Mouse (Mus musculus): ENCODE measurements around the gene Nktr. TPM values are rescaled to one million over a fixed set of nuclear protein-coding genes. Genes with fewer than 3 reads are reported as not detected.
A peak's percentile ranks its signal among the peaks of the same experiment; 100 is the strongest.

Gene Nktr
- polyA plus RNA-seq, 1 experiment from 2014 or later, result 43.6 TPM

- Histone ChIP-seq H3K9ac (replicated peaks; ENCODE audit: low read depth) (no peak overlapping the region), H3K4me1 (ENCODE audit: insufficient read depth, low read depth, low read length) (no peaks in the 10 kb centered on the region), H3K4me2 (replicated peaks; ENCODE audit: low read depth, low read length) (no peak overlapping the region), H3K36me3 (ENCODE audit: insufficient read depth, low read length) (peaks cover 35% of the 10 kb centered on the region), H3K9me3 (ENCODE audit: low read length) (no peaks in the 10 kb centered on the region), H3K27ac (ENCODE audit: low read length) (no peak overlapping the region), H3K27me3 (replicated peaks; ENCODE audit: insufficient read depth, low read length) (no peaks in the 10 kb centered on the region), H3K4me3 (ENCODE audit: low read depth, low read length) (no peak overlapping the region)
- DNase-seq (ENCODE audit: low spot score), result no peak
- 87% methylated on average over 6 of the region's 6 CpGs for WGBS
- no peak for TF ChIP-seq CTCF (IDR thresholded peaks at IDR 0.05)
- no peak for TF ChIP-seq EP300 (IDR thresholded peaks at IDR 0.05)
- ATAC-seq, result no peak
Measured at GRCm38 (mm10) chr9:121740490-121740889, 21.5 kb downstream of the Nktr start.

GRCm38 (mm10) chr9:121741168-121741567 is 22.2 kb downstream of the Nktr start:
- Histone ChIP-seq H3K4me1 (ENCODE audit: insufficient read depth, low read depth, low read length) (no peaks in the 10 kb centered on the region), H3K27ac (ENCODE audit: low read length) (no peak overlapping the region), H3K9ac (replicated peaks; ENCODE audit: low read depth) (no peak overlapping the region), H3K36me3 (ENCODE audit: insufficient read depth, low read length) (peaks cover 41% of the 10 kb centered on the region), H3K4me2 (replicated peaks; ENCODE audit: low read depth, low read length) (no peak overlapping the region), H3K4me3 (ENCODE audit: low read depth, low read length) (no peak overlapping the region), H3K9me3 (ENCODE audit: low read length) (no peaks in the 10 kb centered on the region), H3K27me3 (replicated peaks; ENCODE audit: insufficient read depth, low read length) (no peaks in the 10 kb centered on the region)
- no peak for DNase-seq (ENCODE audit: low spot score)
- TF ChIP-seq EP300 (IDR thresholded peaks at IDR 0.05) (no peak), CTCF (IDR thresholded peaks at IDR 0.05) (no peak)
- 89% methylated on average over 3 of the region's 3 CpGs for WGBS
- no peak for ATAC-seq

GRCm38 (mm10) chr9:121744051-121744450 is 25.1 kb downstream of the Nktr start:
- H3K27me3 ChIP-seq (replicated peaks; ENCODE audit: insufficient read depth, low read length), result no peaks in the 10 kb centered on the region
- DNase-seq (ENCODE audit: low spot score), result no peak
- TF ChIP-seq CTCF (IDR thresholded peaks at IDR 0.05), result no peak
- no peak for TF ChIP-seq EP300 (IDR thresholded peaks at IDR 0.05)
- ATAC-seq, result no peak
- H3K27ac ChIP-seq (ENCODE audit: low read length), result no peak overlapping the region
- H3K9ac ChIP-seq (replicated peaks; ENCODE audit: low read depth), result no peak overlapping the region
- no peaks in the 10 kb centered on the region for H3K4me1 ChIP-seq (ENCODE audit: insufficient read depth, low read depth, low read length)
- WGBS, result 87% methylated on average over 8 of the region's 8 CpGs
- H3K36me3 ChIP-seq (ENCODE audit: insufficient read depth, low read length), result peaks cover 69% of the 10 kb centered on the region
- H3K9me3 ChIP-seq (ENCODE audit: low read length), result no peaks in the 10 kb centered on the region
- no peak overlapping the region for H3K4me2 ChIP-seq (replicated peaks; ENCODE audit: low read depth, low read length)
- H3K4me3 ChIP-seq (ENCODE audit: low read depth, low read length), result no peak overlapping the region

- Histone ChIP-seq H3K9me3 (ENCODE audit: low read length) (no peaks in the 10 kb centered on the region), H3K4me2 (replicated peaks; ENCODE audit: low read depth, low read length) (no peak overlapping the region), H3K4me1 (ENCODE audit: insufficient read depth, low read depth, low read length) (no peaks in the 10 kb centered on the region), H3K4me3 (ENCODE audit: low read depth, low read length) (no peak overlapping the region), H3K27ac (ENCODE audit: low read length) (no peak overlapping the region), H3K9ac (replicated peaks; ENCODE audit: low read depth) (no peak overlapping the region), H3K27me3 (replicated peaks; ENCODE audit: insufficient read depth, low read length) (no peaks in the 10 kb centered on the region), H3K36me3 (ENCODE audit: insufficient read depth, low read length) (peaks cover 44% of the 10 kb centered on the region)
- TF ChIP-seq EP300 (IDR thresholded peaks at IDR 0.05) (no peak), CTCF (IDR thresholded peaks at IDR 0.05) (no peak)
- WGBS, result 92% methylated on average over 9 of the region's 9 CpGs
- DNase-seq (ENCODE audit: low spot score) (no peak), ATAC-seq (no peak)
Measured at GRCm38 (mm10) chr9:121752774-121753173, 33.8 kb downstream of the Nktr start.

GRCm38 (mm10) chr9:121754624-121755023 is 35.7 kb downstream of the Nktr start:
- Histone ChIP-seq H3K4me2 (replicated peaks; ENCODE audit: low read depth, low read length) (no peak overlapping the region), H3K9me3 (ENCODE audit: low read length) (no peaks in the 10 kb centered on the region), H3K4me3 (ENCODE audit: low read depth, low read length) (no peak overlapping the region), H3K27ac (ENCODE audit: low read length) (no peak overlapping the region), H3K36me3 (ENCODE audit: insufficient read depth, low read length) (peaks cover 26% of the 10 kb centered on the region), H3K27me3 (replicated peaks; ENCODE audit: insufficient read depth, low read length) (no peaks in the 10 kb centered on the region), H3K4me1 (ENCODE audit: insufficient read depth, low read depth, low read length) (no peaks in the 10 kb centered on the region), H3K9ac (replicated peaks; ENCODE audit: low read depth) (no peak overlapping the region)
- TF ChIP-seq EP300 (IDR thresholded peaks at IDR 0.05), result no peak
- TF ChIP-seq CTCF (IDR thresholded peaks at IDR 0.05), result no peak
- 86% methylated on average over 3 of the region's 3 CpGs for WGBS
- no peak for ATAC-seq
- DNase-seq (ENCODE audit: low spot score), result no peak

- Histone ChIP-seq H3K4me1 (ENCODE audit: insufficient read depth, low read depth, low read length) (no peaks in the 10 kb centered on the region), H3K9ac (replicated peaks; ENCODE audit: low read depth) (no peak overlapping the region), H3K9me3 (ENCODE audit: low read length) (no peaks in the 10 kb centered on the region), H3K27ac (ENCODE audit: low read length) (no peak overlapping the region), H3K27me3 (replicated peaks; ENCODE audit: insufficient read depth, low read length) (no peaks in the 10 kb centered on the region), H3K4me3 (ENCODE audit: low read depth, low read length) (no peak overlapping the region), H3K36me3 (ENCODE audit: insufficient read depth, low read length) (peaks cover 11% of the 10 kb centered on the region), H3K4me2 (replicated peaks; ENCODE audit: low read depth, low read length) (no peak overlapping the region)
- ATAC-seq (no peak), DNase-seq (ENCODE audit: low spot score) (no peak)
- WGBS, result 80% methylated on average over 3 of the region's 3 CpGs
- TF ChIP-seq EP300 (IDR thresholded peaks at IDR 0.05) (no peak), CTCF (IDR thresholded peaks at IDR 0.05) (no peak)
Measured at GRCm38 (mm10) chr9:121756785-121757184, 37.8 kb downstream of the Nktr start.

GRCm38 (mm10) chr9:121757432-121757831 is 38.5 kb downstream of the Nktr start:
- H3K36me3 ChIP-seq (ENCODE audit: insufficient read depth, low read length), result peaks cover 9% of the 10 kb centered on the region
- no peaks in the 10 kb centered on the region for H3K27me3 ChIP-seq (replicated peaks; ENCODE audit: insufficient read depth, low read length)
- no peaks in the 10 kb centered on the region for H3K9me3 ChIP-seq (ENCODE audit: low read length)
- no peak overlapping the region for H3K27ac ChIP-seq (ENCODE audit: low read length)
- DNase-seq (ENCODE audit: low spot score) (peak; percentile 22), ATAC-seq (no peak)
- H3K4me3 ChIP-seq (ENCODE audit: low read depth, low read length), result no peak overlapping the region
- TF ChIP-seq CTCF (IDR thresholded peaks at IDR 0.05) (no peak), EP300 (IDR thresholded peaks at IDR 0.05) (no peak)
- H3K4me2 ChIP-seq (replicated peaks; ENCODE audit: low read depth, low read length), result no peak overlapping the region
- WGBS, result 44% methylated on average over 3 of the region's 3 CpGs
- H3K4me1 ChIP-seq (ENCODE audit: insufficient read depth, low read depth, low read length), result no peaks in the 10 kb centered on the region
- no peak overlapping the region for H3K9ac ChIP-seq (replicated peaks; ENCODE audit: low read depth)
